Mouse (Mus musculus) stomach, embryonic 16.5 days (tissue): ENCODE data around the gene Dbh. TPM values are rescaled to one million over a fixed set of nuclear protein-coding genes. Genes with fewer than 3 reads are reported as not detected.
A peak's percentile ranks its signal among the peaks of the same experiment; 100 is the strongest.

Experiments used
- ATAC-seq: fragments of 200-750 bp; cut with Nextera tagmentation; 2 replicates; pipeline ENCODE4 v1.8.0; 2017; ENCODE audit warnings: moderate number of reproducible peaks, moderate TSS enrichment; ENCODE audit not compliant: insufficient read depth, low FRiP score
- H3K27ac ChIP-seq: fragments of 300-500 bp; sonication (generic); 2 replicates; pipeline ENCODE4 v1.5.1; 2014; ENCODE audit warnings: low read length
- H3K27me3 ChIP-seq: fragments of 300-500 bp; sonication (generic); 2 replicates; pipeline ENCODE4 v1.6.1; 2014; ENCODE audit warnings: low read length, control low read depth, mixed read lengths; ENCODE audit not compliant: control insufficient read depth, insufficient read depth
- H3K36me3 ChIP-seq: fragments of 300-500 bp; sonication (generic); 2 replicates; pipeline ENCODE4 v1.6.1; 2014; ENCODE audit warnings: low read length; ENCODE audit not compliant: control insufficient read depth, insufficient read depth
- H3K4me1 ChIP-seq: fragments of 300-500 bp; sonication (generic); 2 replicates; pipeline ENCODE4 v1.6.1; 2014; ENCODE audit warnings: low read length, control low read depth, mixed read lengths; ENCODE audit not compliant: control insufficient read depth, insufficient read depth
- H3K4me2 ChIP-seq: fragments of 300-500 bp; sonication (generic); 2 replicates; pipeline ENCODE4 v1.6.1; 2014; ENCODE audit warnings: low read depth, low read length, mixed read lengths
- H3K4me3 ChIP-seq: fragments of 300-500 bp; sonication (generic); replicated peaks from 2 replicates; pipeline ENCODE4 v1.5.1; 2014; ENCODE audit warnings: mild to moderate bottlenecking, low read length
- H3K9ac ChIP-seq: fragments of 300-500 bp; sonication (generic); 2 replicates; pipeline ENCODE4 v1.6.1; 2014; ENCODE audit warnings: low read length
- H3K9me3 ChIP-seq: fragments of 300-500 bp; sonication (generic); replicated peaks from 2 replicates; pipeline ENCODE4 v1.6.1; 2016; ENCODE audit warnings: low read length, control low read depth; ENCODE audit not compliant: control insufficient read depth
- WGBS: fragments of 180-500 bp; shearing (Covaris S2); extraction: QIAGEN DNeasy Blood & Tissue Kit; methylation state at CpG from one replicate; pipeline ENCODE4 v1.1.7; 2014; 5-methylcytosine and 5-hydroxymethylcytosine counted together
- polyA plus RNA-seq: library from polyadenylated mRNA; unstranded; fragments of >200 nt; fragmentation: Nextera tagmentation; extraction: Ambion mirVana; gene quantifications from 2 replicates; pipeline ENCODE4 v1.2.1, GENCODE M21; 2015

Gene Dbh
- polyA plus RNA-seq, 1 experiment from 2014 or later, result 0.76 TPM

DNA sequence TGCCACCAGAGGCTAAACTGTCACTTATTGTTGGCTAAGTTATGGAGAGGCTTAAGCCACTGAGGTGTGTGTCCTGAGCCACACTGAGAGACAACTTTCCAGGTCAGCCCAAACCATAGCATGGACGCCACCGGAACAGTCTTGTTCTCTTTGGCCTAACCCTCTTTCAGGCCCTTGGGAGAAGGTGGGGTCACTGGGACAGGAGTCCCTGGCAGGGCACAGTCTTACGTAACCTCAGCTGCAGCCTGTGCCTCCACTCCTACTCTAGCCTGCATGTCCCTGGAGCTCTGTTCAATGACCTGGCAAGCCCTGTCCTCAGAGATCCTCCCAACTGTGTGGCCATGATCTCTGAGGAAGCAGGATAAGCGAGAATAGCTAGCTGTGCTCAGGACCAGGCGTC lies 42.1 kb downstream of the Dbh start:
- 97% methylated on average over 5 of the region's 5 CpGs for WGBS
- no peak for ATAC-seq
- no peak overlapping the region for H3K4me3 ChIP-seq
- H3K4me2 ChIP-seq, result no peak overlapping the region
- H3K27me3 ChIP-seq, result no peaks in the 10 kb centered on the region
- no peaks in the 10 kb centered on the region for H3K36me3 ChIP-seq
- H3K9ac ChIP-seq, result no peak overlapping the region
- no peaks in the 10 kb centered on the region for H3K9me3 ChIP-seq
- peaks cover 9% of the 10 kb centered on the region for H3K4me1 ChIP-seq
- H3K27ac ChIP-seq, result peak overlapping the region; percentile 5; the same call in 1 of the 2 replicates

DNA sequence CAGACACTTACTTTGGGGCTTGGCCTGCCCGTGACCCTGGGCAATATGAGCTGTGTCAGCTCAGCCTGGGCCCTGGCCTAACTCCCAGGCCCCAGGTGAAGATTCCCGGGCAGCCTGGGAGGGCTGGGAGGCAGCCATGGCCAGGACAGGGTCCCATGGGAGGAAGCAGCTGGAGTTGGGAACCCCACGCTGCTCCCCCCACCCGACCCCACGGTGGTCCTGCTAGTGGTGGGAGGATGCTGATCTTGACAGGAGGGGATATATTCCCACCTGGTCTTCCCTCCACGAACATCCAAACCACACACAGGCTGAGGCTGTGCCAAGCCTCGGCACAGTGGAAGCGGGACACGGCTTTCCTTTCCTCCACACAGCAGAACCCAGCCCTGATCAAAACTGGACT lies 44.3 kb downstream of the Dbh start:
- no peak overlapping the region for H3K4me3 ChIP-seq
- H3K9me3 ChIP-seq, result no peaks in the 10 kb centered on the region
- no peak overlapping the region for H3K9ac ChIP-seq
- ATAC-seq, result no peak
- peaks cover 9% of the 10 kb centered on the region for H3K4me1 ChIP-seq
- WGBS, result 59% methylated on average over 9 of the region's 9 CpGs
- H3K36me3 ChIP-seq, result no peaks in the 10 kb centered on the region
- H3K27me3 ChIP-seq, result no peaks in the 10 kb centered on the region
- H3K27ac ChIP-seq, result no peak overlapping the region
- H3K4me2 ChIP-seq, result no peak overlapping the region

DNA sequence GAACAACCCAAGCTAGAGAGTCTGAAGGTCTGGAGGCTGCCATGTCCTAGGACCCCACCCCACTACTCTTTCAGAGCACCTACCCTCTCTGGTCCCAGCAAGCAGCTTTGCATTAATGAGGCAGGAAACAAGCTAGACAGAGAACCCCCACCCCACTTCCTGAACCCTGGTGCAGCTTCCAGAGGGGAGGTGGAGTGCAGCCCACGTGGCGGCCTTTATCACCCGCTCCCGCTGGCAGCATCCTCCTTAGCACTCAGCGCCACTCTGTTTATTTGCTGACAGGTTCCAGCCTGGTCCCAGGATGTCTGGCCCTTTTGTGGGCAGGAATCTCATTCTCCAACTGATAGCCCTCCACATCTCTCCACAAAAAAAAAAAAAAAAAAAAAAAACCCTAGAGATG lies 44.8 kb downstream of the Dbh start:
- no peak for ATAC-seq
- WGBS, result 41% methylated on average over 5 of the region's 5 CpGs
- Histone ChIP-seq H3K4me2 (no peak overlapping the region), H3K9ac (no peak overlapping the region), H3K27me3 (no peaks in the 10 kb centered on the region), H3K4me3 (no peak overlapping the region), H3K36me3 (no peaks in the 10 kb centered on the region), H3K4me1 (peaks cover 9% of the 10 kb centered on the region), H3K27ac (no peak overlapping the region), H3K9me3 (no peaks in the 10 kb centered on the region)

DNA sequence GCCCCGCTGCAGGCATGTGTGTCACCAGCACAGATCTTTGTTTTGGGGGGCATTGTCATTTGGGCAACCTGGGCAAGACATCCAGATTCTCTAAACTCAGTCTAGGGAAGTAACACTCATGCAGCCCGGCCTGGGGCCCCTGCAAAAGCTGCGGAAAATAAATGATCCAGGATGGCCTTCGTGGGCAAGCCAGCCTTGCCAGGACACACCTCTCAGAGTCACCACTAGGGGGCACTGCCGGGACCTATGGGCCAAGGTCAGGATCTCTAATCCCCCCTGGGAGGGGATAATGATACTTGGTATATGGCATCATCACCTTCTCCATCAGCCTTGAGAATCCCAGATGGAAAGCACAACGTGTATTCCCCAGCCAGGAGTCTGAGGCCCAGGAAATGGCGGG lies 45.2 kb downstream of the Dbh start:
- 49% methylated on average over 7 of the region's 7 CpGs for WGBS
- Histone ChIP-seq H3K27ac (no peak overlapping the region), H3K27me3 (no peaks in the 10 kb centered on the region), H3K4me1 (peaks cover 9% of the 10 kb centered on the region), H3K9me3 (no peaks in the 10 kb centered on the region), H3K9ac (no peak overlapping the region), H3K4me3 (no peak overlapping the region), H3K36me3 (no peaks in the 10 kb centered on the region), H3K4me2 (no peak overlapping the region)
- ATAC-seq, result no peak

DNA sequence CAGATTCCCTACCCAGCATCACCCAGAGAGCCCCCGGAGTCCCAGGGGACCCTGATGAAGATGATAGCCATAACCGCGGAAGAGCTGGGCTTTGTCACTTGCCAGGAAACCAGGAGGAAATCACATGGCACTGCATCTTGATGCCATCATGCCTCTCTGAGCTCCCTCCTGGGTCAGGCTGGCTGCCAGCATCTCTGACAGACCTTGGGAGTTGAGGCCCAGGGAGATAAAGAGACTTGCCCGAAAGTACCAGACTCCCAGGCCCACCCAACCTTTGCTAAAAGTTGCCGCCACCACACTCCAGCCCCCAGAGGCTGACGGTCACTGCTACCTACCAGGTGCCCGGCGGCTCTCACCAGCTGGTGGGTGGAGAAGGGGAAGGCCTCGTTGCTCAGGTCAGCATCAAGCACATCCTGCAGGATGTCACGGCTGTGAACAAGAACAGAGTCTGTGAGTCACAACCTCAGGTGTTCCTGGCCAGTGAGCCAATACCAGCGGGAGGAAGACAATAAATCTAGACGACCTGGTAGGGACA lies 45.7 kb downstream of the Dbh start:
- no peak for ATAC-seq
- H3K9me3 ChIP-seq, result no peaks in the 10 kb centered on the region
- no peaks in the 10 kb centered on the region for H3K36me3 ChIP-seq
- no peak overlapping the region for H3K4me2 ChIP-seq
- H3K4me1 ChIP-seq, result peaks cover 9% of the 10 kb centered on the region
- H3K9ac ChIP-seq, result no peak overlapping the region
- no peak overlapping the region for H3K27ac ChIP-seq
- 78% methylated on average over 12 of the region's 12 CpGs for WGBS
- no peak overlapping the region for H3K4me3 ChIP-seq
- no peaks in the 10 kb centered on the region for H3K27me3 ChIP-seq

DNA sequence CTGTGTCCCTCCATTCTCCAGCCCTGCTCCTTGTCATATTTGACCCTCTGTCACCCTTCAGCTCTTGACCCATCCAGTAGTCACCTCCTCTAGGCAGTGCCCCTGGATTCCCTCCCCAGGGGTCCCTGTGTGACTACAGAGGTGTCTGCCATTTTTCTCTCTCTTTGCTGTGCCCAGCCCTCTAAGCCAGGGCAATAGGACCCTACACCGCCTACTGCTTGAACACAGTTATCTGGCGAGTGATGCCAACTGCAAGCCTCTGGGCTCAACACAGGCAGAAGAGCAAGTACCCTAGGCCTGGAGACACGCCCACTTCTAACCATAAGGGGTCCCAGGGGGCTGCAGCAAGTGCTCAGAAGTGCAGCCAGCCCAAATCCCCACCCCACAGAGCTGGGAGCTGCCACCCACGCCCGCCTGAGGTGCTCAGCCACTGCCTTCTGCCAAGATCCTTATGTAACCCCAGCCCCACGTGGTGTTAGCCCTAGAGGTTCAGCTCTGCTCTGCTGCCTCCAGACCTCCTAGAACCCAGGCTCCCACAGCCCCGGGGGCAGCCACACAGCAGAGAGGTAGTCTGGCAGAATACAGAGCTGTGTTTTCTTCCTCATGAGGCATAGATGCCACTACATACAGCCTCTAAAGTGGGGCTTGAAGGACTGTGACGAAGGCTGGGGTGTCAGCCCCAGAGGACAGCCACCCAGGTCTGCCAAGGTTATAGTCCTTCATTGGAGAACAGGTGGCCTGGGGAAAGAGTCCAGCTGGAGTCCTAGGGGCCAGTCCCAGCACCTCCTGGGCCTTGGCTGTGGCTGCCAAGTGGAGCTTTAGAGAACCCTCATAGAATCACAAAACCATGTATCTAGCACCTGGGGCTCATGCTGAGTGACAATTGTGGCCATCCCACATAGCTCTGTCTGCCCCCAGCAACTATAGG lies 47.2 kb downstream of the Dbh start:
- 73% methylated on average over 8 of the region's 8 CpGs for WGBS
- H3K4me3 ChIP-seq, result no peak overlapping the region
- no peak overlapping the region for H3K27ac ChIP-seq
- no peaks in the 10 kb centered on the region for H3K27me3 ChIP-seq
- H3K9me3 ChIP-seq, result no peaks in the 10 kb centered on the region
- no peak overlapping the region for H3K4me2 ChIP-seq
- H3K4me1 ChIP-seq, result no peaks in the 10 kb centered on the region
- ATAC-seq, result no peak
- no peaks in the 10 kb centered on the region for H3K36me3 ChIP-seq
- no peak overlapping the region for H3K9ac ChIP-seq

DNA sequence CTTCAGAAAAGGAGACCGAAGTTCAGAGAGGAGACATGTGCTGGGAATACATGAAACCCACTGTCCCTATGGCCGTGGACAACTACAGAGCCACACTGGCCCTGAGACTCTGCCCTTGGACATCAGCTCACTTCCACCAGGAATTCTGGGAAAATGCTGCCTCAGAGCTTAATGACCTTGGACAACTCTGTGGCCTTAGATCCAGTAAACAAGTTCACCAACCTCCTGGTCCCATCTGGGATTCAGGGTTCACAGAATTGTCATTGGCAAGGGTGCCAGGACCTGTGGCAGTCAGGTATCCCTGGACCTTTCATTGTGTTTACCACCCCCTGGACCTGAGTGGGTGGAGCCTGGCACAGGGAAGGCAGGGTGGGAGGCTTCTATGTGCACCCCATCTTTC lies 50.5 kb downstream of the Dbh start:
- no peak overlapping the region for H3K4me3 ChIP-seq
- H3K27ac ChIP-seq, result no peak overlapping the region
- H3K27me3 ChIP-seq, result no peaks in the 10 kb centered on the region
- H3K4me1 ChIP-seq, result no peaks in the 10 kb centered on the region
- no peaks in the 10 kb centered on the region for H3K36me3 ChIP-seq
- H3K9me3 ChIP-seq, result no peaks in the 10 kb centered on the region
- ATAC-seq, result no peak
- no peak overlapping the region for H3K9ac ChIP-seq
- H3K4me2 ChIP-seq, result no peak overlapping the region
- WGBS, result 78% methylated on average over 2 of the region's 2 CpGs

DNA sequence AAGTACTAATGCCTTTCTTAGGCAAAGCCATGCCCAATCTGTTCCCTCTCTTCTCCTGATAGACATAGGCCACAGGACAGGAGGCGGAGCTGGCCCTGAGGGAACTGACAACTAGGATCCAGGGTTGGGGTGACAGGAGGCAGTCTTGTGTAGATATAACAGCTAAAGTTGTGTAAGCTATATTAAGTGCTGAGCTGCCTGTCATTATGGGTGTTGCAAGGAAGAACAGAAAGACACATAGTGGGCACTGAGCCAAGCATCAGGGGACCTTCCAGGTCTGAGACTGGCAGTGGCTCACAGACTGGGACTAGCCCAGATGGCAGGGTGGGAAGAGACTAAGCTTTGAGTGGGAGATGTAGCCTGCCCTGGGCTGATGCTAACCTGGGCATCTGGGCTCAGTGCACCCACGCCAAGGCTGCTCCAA lies 53.1 kb downstream of the Dbh start:
- no peaks in the 10 kb centered on the region for H3K4me1 ChIP-seq
- no peak for ATAC-seq
- H3K9ac ChIP-seq, result no peak overlapping the region
- H3K36me3 ChIP-seq, result no peaks in the 10 kb centered on the region
- H3K27me3 ChIP-seq, result no peaks in the 10 kb centered on the region
- WGBS, result 74% methylated on average over 2 of the region's 2 CpGs
- H3K9me3 ChIP-seq, result no peaks in the 10 kb centered on the region
- H3K4me2 ChIP-seq, result no peak overlapping the region
- no peak overlapping the region for H3K4me3 ChIP-seq
- H3K27ac ChIP-seq, result no peak overlapping the region

DNA sequence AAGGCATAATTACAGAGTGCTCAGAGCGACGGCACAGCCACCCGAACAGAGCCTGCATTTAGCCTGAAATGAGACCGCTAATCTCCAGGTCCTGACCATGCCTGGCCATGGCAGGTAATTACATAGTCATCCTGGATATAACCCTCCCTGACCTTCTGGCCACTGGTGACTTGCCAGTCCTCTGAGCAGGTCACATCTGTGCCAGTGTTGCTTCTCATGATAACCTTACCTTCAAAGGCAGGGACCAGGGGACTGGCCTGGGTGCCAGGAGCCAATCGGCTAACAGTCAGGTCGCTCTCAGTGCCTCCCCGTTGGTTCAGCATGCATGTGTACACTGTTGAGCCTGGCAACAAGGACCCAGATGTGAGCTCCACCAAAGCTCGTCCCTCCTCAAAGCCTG lies 53.5 kb downstream of the Dbh start:
- H3K27me3 ChIP-seq, result no peaks in the 10 kb centered on the region
- WGBS, result 84% methylated on average over 8 of the region's 8 CpGs
- no peak for ATAC-seq

More for the DNA sequence above, 53.5 kb downstream of the Dbh start:
- no peak overlapping the region for H3K4me3 ChIP-seq
- no peaks in the 10 kb centered on the region for H3K9me3 ChIP-seq
- H3K4me1 ChIP-seq, result no peaks in the 10 kb centered on the region
- H3K4me2 ChIP-seq, result no peak overlapping the region
- no peaks in the 10 kb centered on the region for H3K36me3 ChIP-seq
- no peak overlapping the region for H3K9ac ChIP-seq
- H3K27ac ChIP-seq, result no peak overlapping the region
